Mouse (Mus musculus): ENCODE results near the gene Kctd19.

DNA sequence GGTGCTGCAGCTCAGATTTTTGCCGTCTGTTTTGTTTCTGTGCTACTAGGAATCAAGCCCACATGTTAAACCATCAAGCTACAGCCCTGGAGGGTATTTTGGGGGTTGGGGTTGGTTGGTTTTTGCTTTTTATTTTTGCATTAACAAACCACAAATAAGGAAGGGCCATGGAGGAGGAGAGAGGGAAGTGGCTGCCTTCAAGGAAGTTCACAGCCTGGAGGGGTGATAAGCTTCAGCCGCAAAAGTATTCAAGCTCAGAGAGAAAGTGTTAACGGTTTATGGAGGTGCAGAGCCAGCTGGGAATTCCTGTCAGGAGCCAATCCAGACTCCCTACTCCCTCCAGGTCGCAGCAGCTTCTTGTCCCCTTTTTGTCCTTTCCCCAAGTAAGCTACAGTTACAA is 74.3 kb downstream of the Kctd19 start:
- TF ChIP-seq CTCF (IDR thresholded peaks at IDR 0.05; ENCODE audit: low read depth, low read length) (no peak), GATA1 (IDR thresholded peaks at IDR 0.05; ENCODE audit: borderline replicate concordance, low read length) (no peak), GATA2 (IDR thresholded peaks at IDR 0.05; ENCODE audit: borderline replicate concordance, low read depth, low read length) (no peak), POLR2AphosphoS5 (IDR thresholded peaks at IDR 0.05; ENCODE audit: insufficient replicate concordance, low read depth, low read length) (no peak), TAL1 (conservative IDR thresholded peaks at IDR 0.05; ENCODE audit: low read depth, low read length) (no peak)
